10 mouse cellular contexts compared by ENCODE assay signal in genomic region chr8:122537033-122537432, GRCm38 (mm10). TPM values are rescaled to one million over a fixed set of nuclear protein-coding genes. Genes with fewer than 3 reads are reported as not detected.
A peak's percentile ranks its signal among the peaks of the same experiment; 100 is the strongest.
DNase-seq lines count a peak whose midpoint lies in the region; ATAC-seq and TF ChIP-seq lines count a peak whose summit lies in the region.
"Had no signal": no experiment of that assay in that cellular context is flagged by ENCODE, and none has a peak within 500 bp of the region (broad histone marks: within the 10 kb centered on the region; RNA-seq: fewer than 3 reads in every experiment).

No protein-coding gene starts in this region.

- H3K4me3 ChIP-seq in intestine, embryonic 14.5 days (ENCODE audit: low read depth, low read length) = no peak overlapping the region
- H3K4me3 ChIP-seq in liver, embryonic 14.5 days (ENCODE audit: insufficient read depth in 1 of 2, low read depth in 2 of 2, low read length in 2 of 2) = peak overlapping the region; percentile 39 to 45; a peak in 3 of 4 replicates
- H3K4me3 ChIP-seq: forebrain, embryonic 13.5 days; megakaryocyte, embryonic 14.5 days had no signal

- no peaks in the 10 kb centered on the region for H3K27me3 ChIP-seq in intestine, embryonic 14.5 days (replicated peaks; ENCODE audit: control insufficient read depth, insufficient read depth, low read length)
- H3K27me3 ChIP-seq in liver, embryonic 14.5 days (ENCODE audit: control insufficient read depth, insufficient read depth, low read length) = no peaks in the 10 kb centered on the region
- H3K27me3 ChIP-seq: forebrain, embryonic 13.5 days; megakaryocyte, embryonic 14.5 days had no signal

- peak overlapping the region; percentile 29 for H3K4me2 ChIP-seq in intestine, embryonic 14.5 days (ENCODE audit: low read length)
- H3K4me2 ChIP-seq in liver, embryonic 14.5 days (ENCODE audit: low read depth) = peak overlapping the region; percentile 91
- H3K4me2 ChIP-seq: forebrain, embryonic 13.5 days had no signal

- H3K36me3 ChIP-seq in intestine, embryonic 14.5 days (ENCODE audit: control insufficient read depth, insufficient read depth, low read length) = no peaks in the 10 kb centered on the region
- peaks cover 12% of the 10 kb centered on the region for H3K36me3 ChIP-seq in liver, embryonic 14.5 days (replicated peaks; ENCODE audit: control insufficient read depth, insufficient read depth, low read depth)

- ATAC-seq in intestine, embryonic 14.5 days (replicated peaks; ENCODE audit: low FRiP score, low TSS enrichment, low read depth) = peak; percentile 86
- no peak for ATAC-seq in liver, embryonic 14.5 days (ENCODE audit: insufficient read depth)
- no peak for ATAC-seq in megakaryocyte progenitor cell, adult 5-6 weeks (replicated peaks; ENCODE audit: poor library complexity)
- ATAC-seq: forebrain, embryonic 13.5 days had no signal

- no peaks in the 10 kb centered on the region for H3K9me3 ChIP-seq in intestine, embryonic 14.5 days (ENCODE audit: control insufficient read depth, low read length)
- H3K9me3 ChIP-seq in liver, embryonic 14.5 days (ENCODE audit: control insufficient read depth, low read length) = no peaks in the 10 kb centered on the region
- H3K9me3 ChIP-seq: forebrain, embryonic 13.5 days had no signal

- DNase-seq in ovary, adult 18-20 months (ENCODE audit: low spot score) = peak; percentile 81
- no peak for DNase-seq in ovary, postnatal 14 days (ENCODE audit: low spot score)
- DNase-seq in intestine, embryonic 14.5 days (ENCODE audit: low spot score) = peak; percentile 77
- no peak for DNase-seq in liver, embryonic 14.5 days (ENCODE audit: low read depth in 3 of 3, low spot score in 3 of 3)
- DNase-seq in urinary bladder, postnatal 25 days (ENCODE audit: low spot score) = peak; percentile 62
- no peak for DNase-seq in spleen, adult 12 weeks (ENCODE audit: low spot score)
- DNase-seq in natural killer cell, adult 2 months (ENCODE audit: low spot score in 2 of 2) = no peak

- no peak for TF ChIP-seq EP300 in liver, embryonic 14.5 days (IDR thresholded peaks at IDR 0.05; ENCODE audit: low read depth)

- 5% methylated on average over 6 of the region's 6 CpGs for WGBS in intestine, embryonic 14.5 days
- 25% methylated on average over 6 of the region's 6 CpGs for WGBS in liver, embryonic 14.5 days (ENCODE audit: insufficient replicate concordance)

- H3K4me1 ChIP-seq in intestine, embryonic 14.5 days (replicated peaks; ENCODE audit: control insufficient read depth, insufficient read depth, low read length) = peaks cover 16% of the 10 kb centered on the region
- peaks cover 44 to 55% of the 10 kb centered on the region in 2 experiments for H3K4me1 ChIP-seq in liver, embryonic 14.5 days (replicated peaks; ENCODE audit: control insufficient read depth in 2 of 2, insufficient read depth in 2 of 2, low read length in 1 of 2)
- H3K4me1 ChIP-seq: forebrain, embryonic 13.5 days had no signal

- peak overlapping the region; percentile 80 for H3K27ac ChIP-seq in intestine, embryonic 14.5 days (ENCODE audit: low read depth)
- H3K27ac ChIP-seq in liver, embryonic 14.5 days = peak overlapping the region; percentile 98
- H3K27ac ChIP-seq: forebrain, embryonic 13.5 days had no signal

- no peak for TF ChIP-seq CTCF in liver, embryonic 14.5 days (IDR thresholded peaks at IDR 0.05; ENCODE audit: low read depth)

- H3K9ac ChIP-seq in intestine, embryonic 14.5 days (ENCODE audit: low read length) = no peak overlapping the region; the same call in 1 of the 2 replicates
- H3K9ac ChIP-seq in liver, embryonic 14.5 days (replicated peaks) = peak overlapping the region; percentile 79
- H3K9ac ChIP-seq: forebrain, embryonic 13.5 days had no signal

RNA-seq across cellular contexts. Expression of gene Piezo1, which starts 14.1 kb away (rescaled TPM):
- 17.9 and 21.6 TPM in 2 replicates for polyA plus RNA-seq in intestine, embryonic 14.5 days (2014; fragmentation: Nextera tagmentation; extraction: Ambion mirVana)
- polyA plus RNA-seq in liver, embryonic 14.5 days (2012; rRNA removed) = 49.5 and 60.9 TPM in 2 replicates
- polyA plus RNA-seq in liver, embryonic 14.5 days (2014; fragmentation: Nextera tagmentation; extraction: Ambion mirVana) = 12.6 and 15.4 TPM in 2 replicates
- 25.8 and 38.5 TPM in 2 replicates for total RNA-seq in megakaryocyte progenitor cell, adult 5-6 weeks (2015)
- total RNA-seq in megakaryocyte progenitor cell, adult 5-6 weeks (2017) = 15.5 and 22.3 TPM in 2 replicates

RNA-seq across cellular contexts. Expression of gene Cdt1, which starts 30.8 kb away (rescaled TPM):
- polyA plus RNA-seq in intestine, embryonic 14.5 days (2014; fragmentation: Nextera tagmentation; extraction: Ambion mirVana) = 43.8 and 49.3 TPM in 2 replicates
- polyA plus RNA-seq in liver, embryonic 14.5 days (2012; rRNA removed) = 62.3 and 65.3 TPM in 2 replicates
- 41.9 and 48.8 TPM in 2 replicates for polyA plus RNA-seq in liver, embryonic 14.5 days (2014; fragmentation: Nextera tagmentation; extraction: Ambion mirVana)
- 52.4 and 62.0 TPM in 2 replicates for total RNA-seq in megakaryocyte progenitor cell, adult 5-6 weeks (2015)
- total RNA-seq in megakaryocyte progenitor cell, adult 5-6 weeks (2017) = 40.8 and 49.6 TPM in 2 replicates

RNA-seq across cellular contexts. Expression of gene Aprt, which starts 39.7 kb away (rescaled TPM):
- 580 and 583 TPM in 2 replicates for polyA plus RNA-seq in intestine, embryonic 14.5 days (2014; fragmentation: Nextera tagmentation; extraction: Ambion mirVana)
- 87.5 and 101 TPM in 2 replicates for polyA plus RNA-seq in liver, embryonic 14.5 days (2012; rRNA removed)
- 197 TPM in 2 replicates for polyA plus RNA-seq in liver, embryonic 14.5 days (2014; fragmentation: Nextera tagmentation; extraction: Ambion mirVana)
- 258 and 268 TPM in 2 replicates for total RNA-seq in megakaryocyte progenitor cell, adult 5-6 weeks (2015)
- total RNA-seq in megakaryocyte progenitor cell, adult 5-6 weeks (2017) = 117 and 152 TPM in 2 replicates

Comparison
In these comparisons a context has a peak if more than half of its experiments do, and no peak if none do; other contexts are left out.
1. DNase-seq: peak in ovary, adult 18-20 months (single experiment), intestine, embryonic 14.5 days (single experiment) and urinary bladder, postnatal 25 days (single experiment); none in ovary, postnatal 14 days (single experiment), liver, embryonic 14.5 days (0 of 3), spleen, adult 12 weeks (single experiment) and natural killer cell, adult 2 months (0 of 2).